Mouse (Mus musculus): ENCODE data around the gene Cdc73. TPM values are rescaled to one million over a fixed set of nuclear protein-coding genes. Genes with fewer than 3 reads are reported as not detected.

The Cdc73 gene
- polyA plus RNA-seq, 1 experiment from 2014 or later: 20.6 TPM

DNA sequence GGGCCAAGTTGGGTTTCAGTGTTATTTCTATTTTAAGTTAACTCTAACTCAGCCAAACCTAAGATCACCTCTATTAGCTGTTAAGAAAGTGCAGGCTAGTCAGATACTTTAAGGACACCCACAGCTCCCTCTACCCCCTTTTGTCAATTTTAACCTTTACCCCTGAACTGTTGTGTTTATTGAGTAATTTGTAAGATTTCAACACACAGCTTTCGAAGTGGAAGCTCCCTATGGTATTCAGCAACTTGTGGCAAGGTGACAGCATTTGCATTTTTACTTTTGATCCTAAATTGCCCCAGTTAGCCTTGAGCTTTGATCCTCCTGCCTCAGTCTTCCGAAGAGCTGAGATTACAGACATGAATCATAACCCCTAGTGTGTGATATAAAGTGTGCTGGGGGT is 148.1 kb downstream of the Cdc73 start:
- Histone ChIP-seq H3K27me3 (ENCODE audit: control insufficient read depth, insufficient read depth, low read length) (no peaks in the 10 kb centered on the region), H3K9me3 (ENCODE audit: control insufficient read depth, low read length) (no peaks in the 10 kb centered on the region), H3K27ac (replicated peaks; ENCODE audit: low read depth, low read length) (no peak overlapping the region), H3K9ac (replicated peaks; ENCODE audit: low read length) (no peak overlapping the region), H3K4me3 (replicated peaks; ENCODE audit: low read depth, low read length) (no peak overlapping the region), H3K4me2 (ENCODE audit: low read length) (no peak overlapping the region), H3K4me1 (ENCODE audit: control insufficient read depth, insufficient read depth, low read length) (no peaks in the 10 kb centered on the region), H3K36me3 (ENCODE audit: control insufficient read depth, insufficient read depth, low read length) (no peaks in the 10 kb centered on the region)
- 66% methylated on average over 2 of the region's 2 CpGs for WGBS
- no peak for ATAC-seq (ENCODE audit: low FRiP score, low TSS enrichment)
- no peak for DNase-seq

Other genes with a start within 250 kb of the Cdc73 start
- gene B3galt2, start 62.2 kb downstream of the Cdc73 start, polyA plus RNA-seq (2014; fragmentation: Nextera tagmentation; extraction: Ambion mirVana): 9.3 and 9.7 TPM in 2 replicates
- 99.9 and 117 TPM in 2 replicates for gene Glrx2, start 13.4 kb upstream of the Cdc73 start, polyA plus RNA-seq (2014; fragmentation: Nextera tagmentation; extraction: Ambion mirVana)
- 28.8 and 45.9 TPM in 2 replicates for gene Trove2, start 74.2 kb upstream of the Cdc73 start, polyA plus RNA-seq (2014; fragmentation: Nextera tagmentation; extraction: Ambion mirVana)
- 51.3 and 52.4 TPM in 2 replicates for gene Uchl5, start 74.4 kb upstream of the Cdc73 start, polyA plus RNA-seq (2014; fragmentation: Nextera tagmentation; extraction: Ambion mirVana)